Mouse (Mus musculus) CH12.LX (cell line): ENCODE results near the gene Ilf2.

ENCODE experiments used
- CTCF ChIP-seq, 2 experiments: IDR thresholded peaks in 1 of 2; conservative IDR thresholded peaks in 1 of 2; 2 replicates each; pipeline ENCODE4 v1.5.1; 2011 to 2012; ENCODE audit warnings: low read depth in 2 of 2, low read length in 2 of 2, improper control_type of control experiment in 1 of 2, inconsistent platforms in 1 of 2, mild to moderate bottlenecking in 1 of 2, moderate library complexity in 1 of 2
- IRF4 ChIP-seq: IDR thresholded peaks from 2 replicates; pipeline ENCODE4 v1.6.1; 2014; ENCODE audit warnings: low read depth, mild to moderate bottlenecking, inconsistent platforms, low read length, improper control_type of control experiment
- JUN ChIP-seq: IDR thresholded peaks from 2 replicates; pipeline ENCODE4 v1.6.1; 2011; ENCODE audit warnings: low read depth, mild to moderate bottlenecking, low read length, improper control_type of control experiment, moderate library complexity; ENCODE audit not compliant: insufficient read depth
- NRF1 ChIP-seq: IDR thresholded peaks from 2 replicates; pipeline ENCODE4 v1.6.1; 2014; ENCODE audit warnings: low read depth, mild to moderate bottlenecking, inconsistent platforms, low read length, improper control_type of control experiment, moderate library complexity
- POLR2A ChIP-seq: IDR thresholded peaks from 2 replicates; pipeline ENCODE4 v1.6.1; 2011; ENCODE audit warnings: low read depth, mild to moderate bottlenecking, improper control_type of control experiment, low read length
- RCOR1 ChIP-seq: conservative IDR thresholded peaks from 2 replicates; pipeline ENCODE4 v1.6.1; 2012; ENCODE audit warnings: low read depth, mild to moderate bottlenecking, inconsistent platforms, low read length, improper control_type of control experiment
- ZKSCAN1 ChIP-seq: IDR thresholded peaks from 2 replicates; pipeline ENCODE4 v1.6.1; 2012; ENCODE audit warnings: low read depth, inconsistent platforms, low read length, improper control_type of control experiment, borderline replicate concordance
- ZNF384 ChIP-seq: IDR thresholded peaks from 2 replicates; pipeline ENCODE4 v1.6.1; 2012; ENCODE audit warnings: low read depth, low read length, improper control_type of control experiment, inconsistent platforms

- TF ChIP-seq CTCF (conservative IDR thresholded peaks at IDR 0.05 in 1 of 2, IDR thresholded peaks at IDR 0.05 in 1 of 2; ENCODE audit: low read depth in 2 of 2, low read length in 2 of 2) (no peak), IRF4 (no peak), ZKSCAN1 (no peak), ZNF384 (no peak), NRF1 (no peak), POLR2A (no peak), JUN (no peak), RCOR1 (no peak)
These were observed 38.8 kb upstream of the Ilf2 start for GRCm38 (mm10) chr3:90437131-90437530.
